Mouse (Mus musculus) kidney, adult 2 months (tissue): ENCODE results near the gene Gzmk. TPM values are rescaled to one million over a fixed set of nuclear protein-coding genes. Genes with fewer than 3 reads are reported as not detected.

Source experiments
- DNase-seq: peaks from one replicate; pipeline ENCODE4 v3.0.0; 2021
- H3K27ac ChIP-seq: fragments of 200-500 bp; 2 replicates; pipeline ENCODE4 v1.5.1; 2012; ENCODE audit warnings: low read depth, low read length, control low read depth, inconsistent platforms; ENCODE audit not compliant: insufficient read depth
- H3K27me3 ChIP-seq: fragments of 200-500 bp; replicated peaks from 2 replicates; pipeline ENCODE4 v1.6.1; 2012; ENCODE audit warnings: mild to moderate bottlenecking, moderate library complexity, low read length, inconsistent platforms; ENCODE audit not compliant: control insufficient read depth, insufficient read depth
- H3K36me3 ChIP-seq: fragments of 200-500 bp; 2 replicates; pipeline ENCODE4 v1.6.1; 2012; ENCODE audit warnings: mild to moderate bottlenecking, moderate library complexity, low read length, inconsistent platforms; ENCODE audit not compliant: control insufficient read depth, insufficient read depth
- H3K4me1 ChIP-seq: fragments of 200-500 bp; 2 replicates; pipeline ENCODE4 v1.6.1; 2011; ENCODE audit warnings: low read length; ENCODE audit not compliant: control insufficient read depth, insufficient read depth
- H3K4me3 ChIP-seq: fragments of 200-500 bp; 2 replicates; pipeline ENCODE4 v1.5.1; 2011; ENCODE audit warnings: mild to moderate bottlenecking, low read depth, low read length, control low read depth; ENCODE audit not compliant: insufficient read depth
- CTCF ChIP-seq: fragments of 200-500 bp; conservative IDR thresholded peaks from 2 replicates; pipeline ENCODE4 v1.5.1; 2011; ENCODE audit warnings: low read depth, mild to moderate bottlenecking, control low read depth, low read length, moderate library complexity, mixed read lengths; ENCODE audit not compliant: insufficient read depth, insufficient read length
- POLR2A ChIP-seq: fragments of 200-500 bp; IDR thresholded peaks from one replicate; pipeline ENCODE4 v1.6.1; 2011; ENCODE audit warnings: low read depth, low read length, control low read depth
- WGBS: fragments of 180-500 bp; shearing (Covaris S2); methylation state at CpG from one replicate; pipeline ENCODE4 v1.1.7; 2018; 5-methylcytosine and 5-hydroxymethylcytosine counted together
- polyA plus RNA-seq: library from polyadenylated mRNA; depleted of rRNA; stranded (reverse); fragments of >200 nt; gene quantifications from 2 replicates; pipeline ENCODE4 v1.2.3, GENCODE M21; 2012

The Gzmk gene
- polyA plus RNA-seq, 1 experiment: not detected

DNA sequence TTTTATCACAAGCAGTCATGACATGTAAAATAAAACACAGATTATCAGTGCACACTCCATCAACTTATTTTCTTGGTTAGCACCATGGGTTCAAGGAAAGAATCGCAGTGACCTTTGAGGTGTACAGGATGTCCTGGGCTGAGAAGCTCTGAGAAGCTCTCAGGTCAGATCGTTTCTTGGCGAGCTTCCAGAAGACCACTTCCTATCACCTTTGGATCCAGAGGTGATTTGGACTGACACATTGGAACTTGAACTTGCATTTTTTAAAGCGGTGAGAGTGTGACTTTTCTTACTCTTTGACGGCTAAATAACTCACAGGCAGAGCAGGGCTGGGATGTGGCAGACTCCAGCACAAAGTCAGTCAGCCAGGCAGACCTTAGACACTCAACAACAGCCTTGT, 20.4 kb downstream of the Gzmk start:
- no peak overlapping the region for H3K4me3 ChIP-seq
- no peaks in the 10 kb centered on the region for H3K36me3 ChIP-seq
- no peaks in the 10 kb centered on the region for H3K27me3 ChIP-seq
- H3K4me1 ChIP-seq: no peaks in the 10 kb centered on the region
- DNase-seq: peak; percentile 59
- no peak overlapping the region for H3K27ac ChIP-seq
- WGBS: 39% methylated on average over 5 of the region's 5 CpGs
- TF ChIP-seq CTCF (no peak), POLR2A (no peak)

DNA sequence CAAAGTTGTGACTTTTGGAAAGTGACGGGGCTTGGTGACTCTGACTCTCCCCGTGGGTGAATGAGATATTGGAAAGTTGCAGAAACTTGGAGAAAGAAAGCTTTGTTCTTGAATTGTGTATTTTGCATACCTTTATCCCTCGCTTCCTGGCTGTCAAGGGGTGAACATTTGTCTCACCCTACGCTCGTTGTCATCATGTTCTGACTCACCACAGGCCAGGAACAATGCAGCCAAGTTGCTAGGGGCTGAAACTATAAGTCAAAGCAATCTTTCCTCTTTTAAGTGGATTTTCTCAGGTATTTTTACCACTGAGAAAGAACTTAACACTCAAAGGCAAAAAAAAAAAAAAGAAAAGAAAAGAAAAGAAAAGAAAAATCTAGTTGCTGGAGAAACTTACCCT, 22.6 kb downstream of the Gzmk start:
- no peak overlapping the region for H3K4me3 ChIP-seq
- H3K4me1 ChIP-seq: no peaks in the 10 kb centered on the region
- 70% methylated on average over 5 of the region's 5 CpGs for WGBS
- no peaks in the 10 kb centered on the region for H3K36me3 ChIP-seq
- no peaks in the 10 kb centered on the region for H3K27me3 ChIP-seq
- TF ChIP-seq CTCF (no peak), POLR2A (no peak)
- DNase-seq: no peak
- H3K27ac ChIP-seq: no peak overlapping the region

GRCm38 (mm10) chr13:113202184-113202583, 23.5 kb downstream of the Gzmk start:
- Histone ChIP-seq H3K27ac (no peak overlapping the region), H3K27me3 (no peaks in the 10 kb centered on the region), H3K4me3 (no peak overlapping the region), H3K4me1 (no peaks in the 10 kb centered on the region), H3K36me3 (no peaks in the 10 kb centered on the region)
- no peak for DNase-seq
- no peak for TF ChIP-seq POLR2A
- no peak for TF ChIP-seq CTCF
- 67% methylated on average over 4 of the region's 4 CpGs for WGBS

DNA sequence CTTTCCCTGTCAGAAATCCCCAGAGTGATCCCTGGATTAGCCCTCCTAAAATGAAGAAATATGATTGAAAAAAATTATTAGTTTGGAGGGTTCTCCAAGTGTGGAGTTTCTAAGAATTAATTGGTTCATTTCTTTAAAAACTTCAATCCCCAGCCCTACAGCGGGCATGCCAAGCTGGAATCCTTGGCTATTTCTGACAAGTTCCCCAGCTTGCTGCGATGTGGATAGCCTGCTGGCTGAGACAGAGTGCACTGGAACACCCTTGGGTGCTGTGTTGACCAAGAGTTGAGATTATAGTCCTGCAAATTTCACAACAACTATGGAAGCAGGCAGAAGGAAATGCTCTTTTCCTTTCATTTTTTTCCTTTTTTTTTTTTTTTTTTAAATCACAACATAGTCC, 24.1 kb downstream of the Gzmk start:
- 94% methylated on average over 2 of the region's 2 CpGs for WGBS
- Histone ChIP-seq H3K4me1 (no peaks in the 10 kb centered on the region), H3K27ac (no peak overlapping the region), H3K4me3 (no peak overlapping the region), H3K36me3 (no peaks in the 10 kb centered on the region), H3K27me3 (no peaks in the 10 kb centered on the region)
- DNase-seq: no peak
- TF ChIP-seq CTCF (no peak), POLR2A (no peak)

GRCm38 (mm10) chr13:113200726-113201125, 25.0 kb downstream of the Gzmk start:
- WGBS: 52% methylated on average over 8 of the region's 8 CpGs
- DNase-seq: no peak
- no peak overlapping the region for H3K27ac ChIP-seq
- no peaks in the 10 kb centered on the region for H3K4me1 ChIP-seq
- H3K36me3 ChIP-seq: no peaks in the 10 kb centered on the region
- TF ChIP-seq POLR2A: no peak
- no peak for TF ChIP-seq CTCF
- H3K4me3 ChIP-seq: no peak overlapping the region
- H3K27me3 ChIP-seq: no peaks in the 10 kb centered on the region

GRCm38 (mm10) chr13:113199331-113199730, 26.4 kb downstream of the Gzmk start:
- H3K27me3 ChIP-seq: no peaks in the 10 kb centered on the region
- WGBS: 80% methylated on average over 3 of the region's 3 CpGs
- no peaks in the 10 kb centered on the region for H3K36me3 ChIP-seq
- no peak for DNase-seq
- H3K27ac ChIP-seq: no peak overlapping the region
- TF ChIP-seq POLR2A (no peak), CTCF (no peak)
- no peak overlapping the region for H3K4me3 ChIP-seq
- no peaks in the 10 kb centered on the region for H3K4me1 ChIP-seq

DNA sequence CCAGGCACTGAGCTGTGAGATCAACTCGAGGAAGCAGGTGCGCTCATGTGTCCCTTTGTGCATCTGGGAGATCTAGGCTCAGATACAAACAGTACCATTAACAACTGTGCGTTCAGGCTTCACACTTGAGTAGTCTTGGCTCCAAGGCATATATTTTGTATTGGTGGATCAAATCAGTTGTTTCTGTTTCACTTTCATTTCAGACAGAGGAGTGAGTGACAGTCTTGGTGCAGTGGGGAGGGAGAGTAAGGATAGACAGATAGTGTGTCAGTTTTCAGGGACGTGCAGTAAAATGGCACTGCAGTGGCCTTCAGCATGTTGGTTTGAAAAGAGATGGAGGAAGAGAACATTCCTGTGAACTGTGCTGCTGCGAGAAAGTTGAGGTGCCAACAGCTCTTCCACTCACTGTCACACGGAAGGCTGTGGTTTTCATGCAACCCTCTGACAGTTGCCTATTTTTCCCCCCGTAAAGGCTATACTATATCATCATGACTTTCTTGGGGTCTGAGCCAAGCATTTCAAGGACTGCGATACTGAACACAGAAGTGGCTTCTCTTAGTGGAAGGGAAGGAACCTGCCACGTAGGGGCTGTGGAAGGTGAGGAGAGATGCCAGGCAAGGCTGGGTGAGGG, 27.7 kb downstream of the Gzmk start:
- no peak for DNase-seq
- H3K27me3 ChIP-seq: no peaks in the 10 kb centered on the region
- no peaks in the 10 kb centered on the region for H3K36me3 ChIP-seq
- no peak overlapping the region for H3K27ac ChIP-seq
- H3K4me3 ChIP-seq: no peak overlapping the region
- no peak for TF ChIP-seq CTCF
- no peak for TF ChIP-seq POLR2A
- WGBS: 70% methylated on average over 9 of the region's 9 CpGs
- H3K4me1 ChIP-seq: no peaks in the 10 kb centered on the region
